14 mouse cellular contexts compared by ENCODE assay signal in genomic region chr11:45538011-45538410, GRCm38 (mm10).
DNase-seq lines count a peak whose midpoint lies in the region; ATAC-seq and TF ChIP-seq lines count a peak whose summit lies in the region.
"Had no signal": no experiment of that assay in that cellular context is flagged by ENCODE, and none has a peak within 500 bp of the region (broad histone marks: within the 10 kb centered on the region; RNA-seq: fewer than 3 reads in every experiment).

No protein-coding gene starts in this region.

- H3K36me3 ChIP-seq in heart, adult 2 months (ENCODE audit: control insufficient read depth, insufficient read depth, low read length), result no peaks in the 10 kb centered on the region
- H3K36me3 ChIP-seq in neural tube, embryonic 11.5 days (ENCODE audit: control insufficient read depth, insufficient read depth, low read length), result no peaks in the 10 kb centered on the region
- no peaks in the 10 kb centered on the region for H3K36me3 ChIP-seq in embryonic facial prominence, embryonic 14.5 days (ENCODE audit: control insufficient read depth, insufficient read depth, low read length)
- no peaks in the 10 kb centered on the region for H3K36me3 ChIP-seq in neural tube, embryonic 15.5 days
- H3K36me3 ChIP-seq: liver, embryonic 12.5 days had no signal

- no peak overlapping the region for H3K4me2 ChIP-seq in neural tube, embryonic 11.5 days (ENCODE audit: low read depth)
- no peak overlapping the region for H3K4me2 ChIP-seq in embryonic facial prominence, embryonic 14.5 days (ENCODE audit: low read depth, low read length)
- H3K4me2 ChIP-seq in neural tube, embryonic 15.5 days, result no peak overlapping the region
- H3K4me2 ChIP-seq: heart, embryonic 11.5 days; liver, embryonic 12.5 days had no signal

- no peak for TF ChIP-seq CTCF in heart, adult 2 months (IDR thresholded peaks at IDR 0.05)

- no peak for TF ChIP-seq POLR2A in heart, adult 2 months (IDR thresholded peaks at IDR 0.05; ENCODE audit: insufficient read depth, low read depth, low read length)

- 83% methylated on average over 7 of the region's 7 CpGs for WGBS in heart, adult 2 months
- WGBS in neural tube, embryonic 11.5 days, result 44% methylated on average over 7 of the region's 7 CpGs
- WGBS in embryonic facial prominence, embryonic 14.5 days, result 70% methylated on average over 7 of the region's 7 CpGs
- 54% methylated on average over 7 of the region's 7 CpGs for WGBS in neural tube, embryonic 15.5 days

- TF ChIP-seq EP300 in heart, adult 2 months (IDR thresholded peaks at IDR 0.05; ENCODE audit: insufficient read depth, low read depth, low read length), result no peak

- no peak overlapping the region for H3K4me3 ChIP-seq in heart, adult 2 months
- no peak overlapping the region for H3K4me3 ChIP-seq in neural tube, embryonic 11.5 days (ENCODE audit: low read depth, low read length)
- no peak overlapping the region for H3K4me3 ChIP-seq in embryonic facial prominence, embryonic 14.5 days (ENCODE audit: low read depth, low read length)
- H3K4me3 ChIP-seq in neural tube, embryonic 15.5 days (replicated peaks), result no peak overlapping the region
- H3K4me3 ChIP-seq: layer of hippocampus, adult 2 months; liver, embryonic 12.5 days; megakaryocyte, embryonic 14.5 days had no signal

- no peaks in the 10 kb centered on the region for H3K9me3 ChIP-seq in neural tube, embryonic 11.5 days (ENCODE audit: control insufficient read depth, low read length)
- H3K9me3 ChIP-seq in embryonic facial prominence, embryonic 14.5 days (ENCODE audit: control insufficient read depth, low read length), result no peaks in the 10 kb centered on the region
- no peaks in the 10 kb centered on the region for H3K9me3 ChIP-seq in neural tube, embryonic 15.5 days (replicated peaks)
- H3K9me3 ChIP-seq: liver, embryonic 12.5 days; megakaryocyte, embryonic 14.5 days had no signal

- H3K9ac ChIP-seq in heart, adult 2 months (ENCODE audit: low read depth, low read length), result no peak overlapping the region
- no peak overlapping the region for H3K9ac ChIP-seq in neural tube, embryonic 11.5 days (ENCODE audit: low read length)
- H3K9ac ChIP-seq in embryonic facial prominence, embryonic 14.5 days (ENCODE audit: low read depth, low read length), result no peak overlapping the region
- no peak overlapping the region for H3K9ac ChIP-seq in neural tube, embryonic 15.5 days (replicated peaks)
- H3K9ac ChIP-seq: liver, embryonic 12.5 days had no signal

- peak; percentile 41 for DNase-seq in heart, adult 11 months
- DNase-seq in heart, adult 2 months, result no peak
- peak; percentile 28 for DNase-seq in neural tube, embryonic 11.5 days (ENCODE audit: low spot score)
- no peak for DNase-seq in neural tube, embryonic 10.5 days (ENCODE audit: extremely low spot score, low spot score)
- DNase-seq in embryonic facial prominence, embryonic 14.5 days (ENCODE audit: low spot score), result peak; percentile 50
- no peak for DNase-seq in gastrocnemius, postnatal 25 days
- DNase-seq in adrenal gland, adult 2 months, result no peak
- DNase-seq: spleen, adult 18-20 months had no signal

- no peaks in the 10 kb centered on the region; the same call in 1 of the 2 replicates for H3K4me1 ChIP-seq in heart, adult 2 months (ENCODE audit: control insufficient read depth, insufficient read depth, low read length)
- no peaks in the 10 kb centered on the region for H3K4me1 ChIP-seq in neural tube, embryonic 11.5 days (ENCODE audit: control insufficient read depth, insufficient read depth, low read length)
- H3K4me1 ChIP-seq in embryonic facial prominence, embryonic 14.5 days (ENCODE audit: control insufficient read depth, insufficient read depth, low read length), result peaks cover 13% of the 10 kb centered on the region; the same call in 1 of the 2 replicates
- H3K4me1 ChIP-seq in neural tube, embryonic 15.5 days, result peaks cover 8% of the 10 kb centered on the region
- H3K4me1 ChIP-seq: liver, embryonic 12.5 days; megakaryocyte, embryonic 14.5 days had no signal

- no peaks in the 10 kb centered on the region for H3K27me3 ChIP-seq in heart, adult 2 months (ENCODE audit: control insufficient read depth, insufficient read depth, low read length)
- no peaks in the 10 kb centered on the region for H3K27me3 ChIP-seq in neural tube, embryonic 11.5 days (ENCODE audit: control insufficient read depth, insufficient read depth, low read length)
- no peaks in the 10 kb centered on the region for H3K27me3 ChIP-seq in embryonic facial prominence, embryonic 14.5 days (replicated peaks; ENCODE audit: control insufficient read depth, insufficient read depth, low read length)
- H3K27me3 ChIP-seq in neural tube, embryonic 15.5 days (replicated peaks), result no peaks in the 10 kb centered on the region
- H3K27me3 ChIP-seq: liver, embryonic 12.5 days; megakaryocyte, embryonic 14.5 days had no signal

- H3K27ac ChIP-seq in heart, adult 2 months, result no peak overlapping the region
- H3K27ac ChIP-seq in neural tube, embryonic 11.5 days (ENCODE audit: low read depth, low read length), result no peak overlapping the region
- H3K27ac ChIP-seq in embryonic facial prominence, embryonic 14.5 days (replicated peaks; ENCODE audit: low read depth, low read length), result no peak overlapping the region
- H3K27ac ChIP-seq in neural tube, embryonic 15.5 days (replicated peaks), result 0 out of 2 replicates have a peak overlapping the region, but pooled peaks have one; percentile 29
- H3K27ac ChIP-seq: layer of hippocampus, adult 2 months; liver, embryonic 12.5 days had no signal

- no peak for ATAC-seq in neural tube, embryonic 11.5 days (ENCODE audit: insufficient read depth, low FRiP score, low TSS enrichment)
- ATAC-seq in embryonic facial prominence, embryonic 14.5 days (ENCODE audit: low read depth), result no peak
- ATAC-seq in neural tube, embryonic 15.5 days (ENCODE audit: low FRiP score), result no peak
- ATAC-seq: inflammation-experienced regulatory T-cells, adult 6 months; liver, embryonic 12.5 days had no signal

- intact Hi-C loops in heart, adult 2 months (cut with DNase I), result loop anchor here (2.0 kb wide), 2 partner anchors 927 to 951 kb away; no protein-coding TSS in a partner anchor

- no peaks in the 10 kb centered on the region for H3K79me2 ChIP-seq in heart, adult 2 months (replicated peaks; ENCODE audit: control insufficient read depth, insufficient read depth, low read length)

Comparison
In these comparisons a context has a peak if more than half of its experiments do, and no peak if none do; other contexts are left out.
1. DNase-seq: peak in heart, adult 11 months (single experiment), neural tube, embryonic 11.5 days (single experiment) and embryonic facial prominence, embryonic 14.5 days (single experiment); none in heart, adult 2 months (0 of 2), neural tube, embryonic 10.5 days (single experiment), gastrocnemius, postnatal 25 days (single experiment) and adrenal gland, adult 2 months (single experiment).